Mouse (Mus musculus) stomach, embryonic 15.5 days (tissue): ENCODE results near the gene Tuba3b. TPM values are rescaled to one million over a fixed set of nuclear protein-coding genes. Genes with fewer than 3 reads are reported as not detected.

ENCODE experiments used
- ATAC-seq: fragments of 200-750 bp; cut with Nextera tagmentation; 2 replicates; pipeline ENCODE4 v1.8.0; 2017; ENCODE audit warnings: low read depth, moderate number of reproducible peaks, moderate TSS enrichment; ENCODE audit not compliant: insufficient read depth, low FRiP score
- H3K27ac ChIP-seq: fragments of 300-500 bp; sonication (generic); 2 replicates; pipeline ENCODE4 v1.5.1; 2015; ENCODE audit warnings: mild to moderate bottlenecking, inconsistent platforms
- H3K27me3 ChIP-seq: fragments of 300-500 bp; sonication (generic); replicated peaks from 2 replicates; pipeline ENCODE4 v1.6.1; 2015; ENCODE audit warnings: inconsistent platforms
- H3K36me3 ChIP-seq: fragments of 300-500 bp; sonication (generic); 2 replicates; pipeline ENCODE4 v1.6.1; 2015; ENCODE audit warnings: inconsistent platforms
- H3K4me1 ChIP-seq: fragments of 300-500 bp; sonication (generic); 2 replicates; pipeline ENCODE4 v1.6.1; 2015; ENCODE audit warnings: inconsistent platforms
- H3K4me2 ChIP-seq: fragments of 300-500 bp; sonication (generic); 2 replicates; pipeline ENCODE4 v1.6.1; 2015; ENCODE audit warnings: mild to moderate bottlenecking, inconsistent platforms
- H3K4me3 ChIP-seq: fragments of 300-500 bp; sonication (generic); replicated peaks from 2 replicates; pipeline ENCODE4 v1.5.1; 2015; ENCODE audit warnings: inconsistent platforms
- H3K9ac ChIP-seq: fragments of 300-500 bp; sonication (generic); 2 replicates; pipeline ENCODE4 v1.6.1; 2015; ENCODE audit warnings: inconsistent platforms
- H3K9me3 ChIP-seq: fragments of 300-500 bp; sonication (generic); 2 replicates; pipeline ENCODE4 v1.6.1; 2016; ENCODE audit warnings: inconsistent platforms
- WGBS: fragments of 180-500 bp; shearing (Covaris S2); methylation state at CpG from one replicate; pipeline ENCODE4 v1.1.7; 2015; 5-methylcytosine and 5-hydroxymethylcytosine counted together
- polyA plus RNA-seq: library from polyadenylated mRNA; unstranded; fragments of >200 nt; fragmentation: Nextera tagmentation; extraction: Ambion mirVana; gene quantifications from 2 replicates; pipeline ENCODE4 v1.2.1, GENCODE M21; 2015

Gene Tuba3b
- polyA plus RNA-seq, 1 experiment from 2014 or later, result not detected

GRCm38 (mm10) chr6:145610901-145611300, 4.7 kb upstream of the Tuba3b start:
- Histone ChIP-seq H3K4me3 (no peak overlapping the region), H3K27me3 (no peaks in the 10 kb centered on the region), H3K9me3 (no peaks in the 10 kb centered on the region), H3K9ac (no peak overlapping the region), H3K4me2 (no peak overlapping the region), H3K36me3 (no peaks in the 10 kb centered on the region), H3K27ac (no peak overlapping the region), H3K4me1 (no peaks in the 10 kb centered on the region)
- WGBS, result 91% methylated on average over 5 of the region's 5 CpGs
- no peak for ATAC-seq

- ATAC-seq, result no peak
- 82% methylated on average over 3 of the region's 3 CpGs for WGBS
- no peaks in the 10 kb centered on the region for H3K4me1 ChIP-seq
These were observed 2.9 kb upstream of the Tuba3b start for GRCm38 (mm10) chr6:145612611-145613010.

GRCm38 (mm10) chr6:145614219-145614618, 1.3 kb upstream of the Tuba3b start, which contains the start of gene Lmntd1:
TSS of gene Lmntd1 (minus strand) at chr6:145614319.
- H3K36me3 ChIP-seq, result no peaks in the 10 kb centered on the region
- H3K9ac ChIP-seq, result no peak within 1 kb of the TSS
- no peak within 1 kb of the TSS for H3K27ac ChIP-seq
- no peak within 1 kb of the TSS for H3K4me2 ChIP-seq
- no peak for ATAC-seq
- no peaks in the 10 kb centered on the region for H3K9me3 ChIP-seq
- WGBS, result 55% methylated on average over 7 of the region's 7 CpGs
- no peak within 1 kb of the TSS for H3K4me3 ChIP-seq
- no peaks in the 10 kb centered on the region for H3K4me1 ChIP-seq
- H3K27me3 ChIP-seq, result no peaks in the 10 kb centered on the region

More at GRCm38 (mm10) chr6:145612611-145613010, 2.9 kb upstream of the Tuba3b start:
- H3K27ac ChIP-seq, result no peak overlapping the region
- no peaks in the 10 kb centered on the region for H3K36me3 ChIP-seq
- no peak overlapping the region for H3K9ac ChIP-seq
- H3K9me3 ChIP-seq, result no peaks in the 10 kb centered on the region
- no peak overlapping the region for H3K4me2 ChIP-seq
- no peak overlapping the region for H3K4me3 ChIP-seq
- H3K27me3 ChIP-seq, result no peaks in the 10 kb centered on the region

GRCm38 (mm10) chr6:145616402-145617229, 1.1 kb downstream of the Tuba3b start:
- no peak overlapping the region for H3K9ac ChIP-seq
- no peak overlapping the region for H3K27ac ChIP-seq
- H3K4me3 ChIP-seq, result no peak overlapping the region
- H3K4me2 ChIP-seq, result no peak overlapping the region
- 73% methylated on average over 5 of the region's 5 CpGs for WGBS
- H3K9me3 ChIP-seq, result no peaks in the 10 kb centered on the region
- no peaks in the 10 kb centered on the region for H3K36me3 ChIP-seq
- no peaks in the 10 kb centered on the region for H3K27me3 ChIP-seq
- H3K4me1 ChIP-seq, result no peaks in the 10 kb centered on the region
- ATAC-seq, result no peak

GRCm38 (mm10) chr6:145623141-145623540, 7.6 kb downstream of the Tuba3b start:
- Histone ChIP-seq H3K4me2 (no peak overlapping the region), H3K9ac (no peak overlapping the region), H3K27ac (no peak overlapping the region), H3K27me3 (no peaks in the 10 kb centered on the region), H3K4me1 (no peaks in the 10 kb centered on the region), H3K36me3 (no peaks in the 10 kb centered on the region), H3K4me3 (no peak overlapping the region), H3K9me3 (no peaks in the 10 kb centered on the region)
- ATAC-seq, result no peak
- WGBS, result 88% methylated on average over 4 of the region's 4 CpGs

GRCm38 (mm10) chr6:145630269-145630668, 14.7 kb downstream of the Tuba3b start:
- ATAC-seq, result no peak
- no peak overlapping the region for H3K9ac ChIP-seq
- no peak overlapping the region for H3K4me3 ChIP-seq
- no peaks in the 10 kb centered on the region for H3K27me3 ChIP-seq
- H3K9me3 ChIP-seq, result no peaks in the 10 kb centered on the region
- no peak overlapping the region for H3K27ac ChIP-seq
- H3K4me2 ChIP-seq, result no peak overlapping the region
- H3K4me1 ChIP-seq, result no peaks in the 10 kb centered on the region
- 44% methylated on average over 6 of the region's 6 CpGs for WGBS
- H3K36me3 ChIP-seq, result no peaks in the 10 kb centered on the region

GRCm38 (mm10) chr6:145634454-145634853, 18.9 kb downstream of the Tuba3b start:
- Histone ChIP-seq H3K4me2 (no peak overlapping the region), H3K4me3 (no peak overlapping the region), H3K4me1 (0 out of 2 replicates have a peak, but pooled peaks cover 2% of the 10 kb centered on the region), H3K9ac (no peak overlapping the region), H3K9me3 (no peaks in the 10 kb centered on the region), H3K36me3 (no peaks in the 10 kb centered on the region), H3K27ac (no peak overlapping the region), H3K27me3 (no peaks in the 10 kb centered on the region)
- ATAC-seq, result no peak
- 79% methylated on average over 2 of the region's 2 CpGs for WGBS

- no peak overlapping the region for H3K4me2 ChIP-seq
- no peaks in the 10 kb centered on the region for H3K27me3 ChIP-seq
- H3K36me3 ChIP-seq, result no peaks in the 10 kb centered on the region
- H3K4me1 ChIP-seq, result 0 out of 2 replicates have a peak, but pooled peaks cover 2% of the 10 kb centered on the region
- WGBS, result 47% methylated on average over 4 of the region's 4 CpGs
- no peak overlapping the region for H3K27ac ChIP-seq
- no peaks in the 10 kb centered on the region for H3K9me3 ChIP-seq
- no peak overlapping the region for H3K9ac ChIP-seq
- no peak; the same call in 1 of the 2 replicates for ATAC-seq
- no peak overlapping the region for H3K4me3 ChIP-seq
These were observed 21.1 kb downstream of the Tuba3b start for GRCm38 (mm10) chr6:145636682-145637081.

GRCm38 (mm10) chr6:145638248-145638647, 22.7 kb downstream of the Tuba3b start:
- H3K4me1 ChIP-seq, result 0 out of 2 replicates have a peak, but pooled peaks cover 2% of the 10 kb centered on the region
- H3K4me3 ChIP-seq, result no peak overlapping the region
- no peaks in the 10 kb centered on the region for H3K9me3 ChIP-seq
- H3K27me3 ChIP-seq, result no peaks in the 10 kb centered on the region
- H3K4me2 ChIP-seq, result no peak overlapping the region
- no peak for ATAC-seq
- H3K36me3 ChIP-seq, result no peaks in the 10 kb centered on the region
- H3K9ac ChIP-seq, result no peak overlapping the region
- no peak overlapping the region for H3K27ac ChIP-seq
- 59% methylated on average over 6 of the region's 6 CpGs for WGBS

- no peak overlapping the region for H3K27ac ChIP-seq
- no peaks in the 10 kb centered on the region for H3K36me3 ChIP-seq
- no peak overlapping the region for H3K4me3 ChIP-seq
- H3K27me3 ChIP-seq, result no peaks in the 10 kb centered on the region
- ATAC-seq, result no peak
- no peak overlapping the region for H3K4me2 ChIP-seq
- H3K9ac ChIP-seq, result no peak overlapping the region
- H3K9me3 ChIP-seq, result no peaks in the 10 kb centered on the region
- 0 out of 2 replicates have a peak, but pooled peaks cover 2% of the 10 kb centered on the region for H3K4me1 ChIP-seq
- 49% methylated on average over 4 of the region's 4 CpGs for WGBS
These were observed 25.5 kb downstream of the Tuba3b start for GRCm38 (mm10) chr6:145640971-145641506.

GRCm38 (mm10) chr6:145651976-145652375, 36.4 kb downstream of the Tuba3b start:
- no peak for ATAC-seq
- Histone ChIP-seq H3K4me2 (no peak overlapping the region), H3K9ac (no peak overlapping the region), H3K27ac (no peak overlapping the region), H3K9me3 (no peaks in the 10 kb centered on the region), H3K4me3 (no peak overlapping the region), H3K36me3 (no peaks in the 10 kb centered on the region), H3K27me3 (no peaks in the 10 kb centered on the region), H3K4me1 (0 out of 2 replicates have a peak, but pooled peaks cover 5% of the 10 kb centered on the region)
- 70% methylated on average over 2 of the region's 2 CpGs for WGBS

GRCm38 (mm10) chr6:145652986-145653385, 37.4 kb downstream of the Tuba3b start:
- Histone ChIP-seq H3K4me3 (no peak overlapping the region), H3K36me3 (no peaks in the 10 kb centered on the region), H3K27me3 (no peaks in the 10 kb centered on the region), H3K4me1 (0 out of 2 replicates have a peak, but pooled peaks cover 5% of the 10 kb centered on the region), H3K27ac (no peak overlapping the region), H3K9ac (no peak overlapping the region), H3K4me2 (no peak overlapping the region), H3K9me3 (no peaks in the 10 kb centered on the region)
- ATAC-seq, result no peak
- WGBS, result 81% methylated on average over 5 of the region's 5 CpGs
